Mouse (Mus musculus): Measurements from ENCODE around the gene Slc22a18. TPM values are rescaled to one million over a fixed set of nuclear protein-coding genes. Genes with fewer than 3 reads are reported as not detected.

Slc22a18 gene
- total RNA-seq (2021): under 1 TPM; 0.21 to 0.36 TPM
- long read RNA-seq, experiment 1: 0 reads
- long read RNA-seq, experiment 2: 0 reads

DNA sequence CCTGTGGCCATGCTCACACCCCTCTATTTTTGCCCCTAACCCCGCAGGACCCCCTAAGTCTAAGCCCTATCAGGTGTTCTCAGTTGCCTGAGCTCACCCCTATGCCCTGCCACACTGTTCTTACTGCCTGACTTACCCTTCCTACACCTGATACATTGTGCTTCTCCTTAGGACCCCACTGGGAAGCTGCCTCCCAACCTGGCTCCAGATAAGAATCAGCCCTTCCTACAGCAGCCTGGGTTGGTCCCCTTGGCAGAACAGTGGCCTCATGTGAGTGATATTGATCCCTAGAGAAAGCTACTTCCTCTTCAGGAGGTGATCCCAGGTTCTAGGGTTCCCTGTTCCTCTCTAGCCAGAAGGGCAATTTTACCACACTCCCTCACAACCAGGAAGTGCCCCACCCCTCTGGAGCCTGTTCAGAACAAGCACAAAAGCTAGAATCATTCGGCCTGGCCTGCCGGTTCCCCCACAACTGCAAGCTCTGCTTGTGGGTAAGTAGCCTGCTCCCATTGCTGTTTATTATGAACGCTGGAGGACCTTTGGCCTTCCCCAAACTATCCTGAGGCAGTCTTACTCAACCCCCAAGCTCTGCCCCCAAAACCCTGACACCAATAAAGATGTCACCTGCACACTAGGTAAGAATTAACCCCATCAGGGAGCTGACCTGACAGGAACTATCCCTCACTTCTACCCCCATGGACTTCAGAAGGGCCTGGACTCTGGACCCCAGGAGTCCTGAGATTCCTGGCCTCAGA lies at the start of gene Slc22a18:
Gene Slc22a18, plus strand, starts transcription at position 390 of the 755 bp plus-strand sequence.
- no peak for DNase-seq (ENCODE audit: low spot score in 2 of 2)

DNA sequence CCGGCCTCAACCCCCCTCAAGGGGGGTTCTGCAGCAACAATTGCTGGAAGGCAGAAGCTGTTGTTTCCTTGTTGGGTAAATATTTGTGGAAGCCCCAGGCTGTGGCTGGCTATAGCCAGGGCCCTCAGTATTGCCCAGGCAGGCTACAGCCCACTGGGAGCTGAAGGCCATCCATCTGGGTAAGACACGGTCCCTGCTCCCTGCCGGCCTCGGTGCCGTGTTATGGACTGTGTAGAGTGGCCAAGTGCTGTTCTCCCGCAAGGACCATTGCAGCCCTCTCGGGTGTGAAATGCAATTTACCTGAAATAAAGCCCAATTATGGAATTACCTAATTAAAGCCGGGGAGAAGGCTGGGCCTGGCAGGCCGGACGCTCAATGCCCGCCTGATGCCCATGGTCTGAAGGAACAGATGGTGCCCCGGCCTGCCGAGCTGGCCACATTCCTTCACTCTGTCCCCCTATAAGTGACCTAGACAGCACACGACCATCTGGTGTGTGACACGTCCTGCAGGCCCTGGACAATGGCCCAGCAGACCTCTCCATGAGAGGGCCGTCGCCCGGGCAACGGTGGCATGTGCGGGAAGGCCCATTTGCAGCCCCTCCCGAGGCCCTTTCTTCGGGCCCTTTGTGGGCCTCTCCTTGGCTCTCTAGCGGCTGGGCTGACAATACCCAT lies 45.3 kb upstream of the Slc22a18 start:
- no peak for DNase-seq (ENCODE audit: low spot score in 2 of 2)

DNA sequence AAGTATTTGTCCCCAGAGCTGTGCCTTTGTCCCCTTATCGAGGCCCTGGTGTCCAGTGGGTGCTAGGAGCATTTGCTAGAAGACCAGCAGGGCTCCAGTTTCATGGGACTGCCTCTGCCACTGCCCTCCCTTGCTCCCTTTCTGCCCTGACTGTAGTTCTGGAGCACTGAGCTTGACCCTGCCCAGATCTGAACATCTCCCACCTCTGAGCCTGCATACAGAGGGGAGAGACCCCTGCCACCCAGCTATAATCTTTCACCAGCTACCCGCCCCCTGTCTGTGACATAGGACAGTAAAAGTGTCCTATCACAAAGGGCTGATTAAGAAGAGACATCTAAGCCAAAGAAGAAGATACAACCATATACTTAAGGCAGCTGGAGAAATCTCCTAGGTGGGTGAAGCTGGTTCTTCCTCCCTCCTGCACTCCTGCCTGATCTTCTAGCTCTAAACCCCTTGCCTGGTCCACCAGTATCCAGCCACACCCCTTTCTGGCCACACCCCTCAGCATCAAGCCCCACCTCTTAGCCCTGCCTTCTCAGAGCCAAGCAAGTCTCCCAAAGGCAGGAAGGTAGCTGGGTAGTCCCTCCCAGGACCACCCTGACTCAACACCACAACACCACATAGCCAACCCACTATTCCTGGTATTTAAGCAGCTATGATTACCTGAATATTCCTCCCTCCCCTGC lies 44.6 kb upstream of the Slc22a18 start:
- DNase-seq (ENCODE audit: low spot score in 2 of 2): no peak

DNA sequence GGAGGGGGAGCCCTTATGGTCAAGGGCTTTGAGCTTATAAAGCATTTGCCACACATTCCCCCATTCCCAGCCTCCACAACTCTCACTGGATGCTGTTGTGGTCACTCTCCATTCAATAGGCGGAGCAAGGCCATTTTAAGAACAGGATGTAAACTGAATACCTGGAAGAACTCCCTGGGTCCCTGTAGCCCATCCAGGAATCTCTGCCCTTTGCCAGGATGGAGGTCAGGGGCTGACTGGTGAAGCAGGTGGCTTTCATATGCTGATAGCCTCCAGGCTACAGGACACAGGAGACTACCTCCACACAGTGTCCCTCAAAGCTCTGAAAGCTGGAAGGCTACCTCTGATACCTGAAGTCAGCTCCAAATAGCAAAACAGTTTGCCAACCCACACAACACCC lies 40.9 kb upstream of the Slc22a18 start:
- no peak for DNase-seq (ENCODE audit: low spot score in 2 of 2)

DNA sequence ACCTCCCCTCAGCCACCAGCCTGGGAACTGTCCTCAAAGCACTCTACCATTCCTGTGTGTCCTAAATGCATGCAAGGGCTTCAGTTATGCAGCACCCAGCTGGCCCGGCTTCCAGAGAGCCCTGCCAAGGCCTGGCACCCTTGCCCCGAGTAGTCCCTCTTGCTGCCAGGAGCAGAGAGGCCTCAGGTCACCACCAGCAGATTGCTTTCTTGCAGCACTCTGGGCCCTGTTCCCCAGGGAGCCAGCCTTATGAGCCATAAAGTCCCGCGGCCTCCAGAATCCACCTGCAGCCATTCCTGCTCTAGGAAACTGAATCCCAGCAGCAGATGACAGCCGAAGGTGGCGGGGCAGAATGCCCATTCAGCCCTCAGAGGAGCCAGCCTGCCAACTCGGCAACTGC lies 40.2 kb upstream of the Slc22a18 start:
- DNase-seq (ENCODE audit: low spot score in 2 of 2): peak in 1 of 2 experiments; percentile 55

DNA sequence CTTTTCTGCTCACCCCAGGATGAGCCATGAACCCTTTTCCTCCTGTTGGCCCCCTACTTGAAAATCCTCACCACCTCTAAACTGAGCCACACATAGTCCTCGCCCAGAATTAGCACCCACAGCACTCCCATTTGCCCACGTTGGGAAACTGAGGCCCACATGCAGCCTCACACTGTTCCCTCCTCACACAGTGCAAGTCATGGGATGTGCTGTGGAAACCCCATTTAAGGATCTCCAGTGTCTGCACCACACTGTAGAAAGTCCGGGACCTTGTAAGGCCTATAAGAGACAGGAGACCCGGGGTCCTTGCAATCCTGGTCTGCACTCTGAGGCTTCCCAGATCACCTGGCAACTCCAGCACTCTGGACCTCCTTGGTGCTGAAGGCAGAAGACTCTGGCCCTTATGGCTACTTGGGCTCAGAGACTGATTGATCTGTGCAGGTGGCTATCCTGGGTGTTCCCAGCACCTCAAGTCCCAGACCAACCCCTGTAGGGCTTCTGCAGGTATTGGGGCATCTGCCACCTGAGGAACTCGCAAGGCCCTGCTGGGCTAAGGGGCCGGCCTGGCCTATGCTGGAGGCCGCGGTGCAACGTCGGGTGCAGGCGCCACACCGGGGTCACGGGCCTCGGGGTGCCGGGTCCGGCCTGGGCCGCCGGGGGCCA lies 36.2 kb upstream of the Slc22a18 start:
- DNase-seq (ENCODE audit: low spot score in 2 of 2): no peak

DNA sequence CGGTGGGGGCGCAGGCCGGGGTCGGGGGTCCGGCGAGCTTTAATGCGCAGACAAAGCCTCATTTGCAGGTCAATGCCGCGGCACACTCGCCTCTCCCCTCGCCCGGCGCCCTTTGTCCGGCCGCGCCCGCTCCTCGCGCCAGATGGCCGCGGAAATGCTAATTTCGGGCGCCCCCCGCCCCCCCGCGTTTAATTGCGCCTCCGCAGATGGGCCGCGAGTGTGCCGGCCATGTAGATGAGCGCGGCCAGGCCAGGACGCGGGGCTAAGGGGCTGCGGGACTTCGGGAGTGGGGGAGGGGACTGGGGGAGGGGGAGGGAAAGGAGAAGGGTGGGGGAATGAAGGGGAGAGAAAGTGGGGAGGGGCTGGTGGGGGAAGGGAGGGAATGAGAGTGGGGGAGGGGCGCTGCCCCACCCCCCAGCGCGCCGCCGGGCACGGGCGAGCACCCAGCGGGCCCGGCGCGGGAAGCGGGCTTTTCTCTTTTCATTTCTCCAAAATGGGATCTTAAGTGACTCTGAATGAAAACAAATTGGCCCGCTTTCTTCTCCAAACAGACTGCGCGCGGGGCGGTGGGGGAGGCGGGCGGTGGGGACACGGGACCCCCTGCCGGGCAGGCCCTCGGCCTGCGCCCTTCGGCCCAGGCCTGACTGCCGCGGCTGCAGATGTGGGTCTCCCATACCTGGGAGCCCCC lies 35.5 kb upstream of the Slc22a18 start:
- DNase-seq (ENCODE audit: low spot score in 2 of 2): no peak

DNA sequence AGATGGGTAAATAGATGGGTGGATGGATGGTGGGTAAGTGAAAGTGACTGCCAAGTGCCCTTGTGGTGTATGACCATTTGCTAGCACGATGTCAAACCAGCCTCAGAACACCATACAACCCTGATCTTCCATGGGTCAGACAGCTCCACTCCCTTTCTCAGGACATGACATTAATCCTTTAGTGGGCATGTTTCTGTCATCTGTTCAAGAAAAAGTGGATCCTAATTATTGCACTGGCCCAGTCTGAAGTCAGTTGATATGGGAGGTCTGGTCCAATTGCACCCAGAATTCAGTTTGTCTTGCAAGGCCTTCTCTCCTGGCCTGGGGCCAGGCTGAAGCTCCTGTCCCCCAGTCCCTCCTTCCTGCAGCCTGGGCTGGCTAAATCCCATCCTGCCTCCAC lies 34.6 kb upstream of the Slc22a18 start:
- DNase-seq (ENCODE audit: low spot score in 2 of 2): no peak

DNA sequence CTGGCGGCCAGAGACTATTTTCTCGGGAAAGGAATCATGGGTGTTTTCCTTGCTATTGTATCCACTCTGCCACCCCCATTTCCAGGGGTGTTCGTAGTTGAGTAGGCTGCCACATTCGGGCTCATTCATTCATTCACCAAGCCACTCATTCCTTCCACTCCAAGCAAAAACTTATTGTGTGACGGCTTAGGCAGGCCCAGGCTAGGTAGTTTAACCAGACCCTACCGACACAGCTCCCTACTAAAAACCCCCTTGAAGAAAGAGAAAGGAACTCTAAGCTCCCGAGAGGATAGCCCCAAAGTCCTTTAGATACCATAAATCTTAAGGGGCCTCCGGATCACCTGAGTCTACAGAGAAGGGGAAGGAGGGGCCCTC lies 29.0 kb upstream of the Slc22a18 start:
- DNase-seq (ENCODE audit: low spot score in 2 of 2): no peak

DNA sequence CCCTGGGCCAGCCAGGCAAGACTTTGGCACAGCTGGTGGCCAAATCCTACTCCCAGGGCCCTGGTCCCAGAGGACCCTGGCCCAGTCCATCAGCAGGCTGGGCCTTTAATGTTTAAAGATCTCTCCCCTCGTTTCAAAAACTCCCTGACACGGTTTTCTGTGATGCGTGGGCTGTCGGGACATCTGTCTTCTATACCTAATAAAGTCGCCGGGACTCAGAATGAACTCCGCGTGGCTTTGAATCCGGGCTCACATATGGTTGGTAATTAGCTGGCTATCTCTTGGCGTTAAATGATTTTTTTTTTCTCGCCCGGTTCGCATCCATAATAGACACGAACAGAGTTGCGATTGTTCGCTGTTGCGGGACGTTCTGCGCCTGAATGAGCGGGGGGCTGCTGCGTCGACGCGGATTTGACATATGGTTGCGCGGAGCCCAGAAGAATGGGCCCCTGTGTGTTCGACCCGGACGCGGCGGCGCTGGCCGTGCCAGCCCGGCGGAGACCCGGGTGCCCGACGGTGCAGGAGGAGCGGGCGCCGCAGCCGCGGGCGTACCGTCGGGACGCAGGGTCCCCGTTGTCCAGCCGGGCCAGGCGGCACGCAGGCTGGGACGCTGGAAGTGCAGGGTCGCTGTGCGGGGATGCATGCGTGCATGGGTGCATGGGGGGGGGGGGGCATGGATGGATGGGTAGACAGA lies 28.4 kb upstream of the Slc22a18 start:
- DNase-seq (ENCODE audit: low spot score in 2 of 2): no peak

DNA sequence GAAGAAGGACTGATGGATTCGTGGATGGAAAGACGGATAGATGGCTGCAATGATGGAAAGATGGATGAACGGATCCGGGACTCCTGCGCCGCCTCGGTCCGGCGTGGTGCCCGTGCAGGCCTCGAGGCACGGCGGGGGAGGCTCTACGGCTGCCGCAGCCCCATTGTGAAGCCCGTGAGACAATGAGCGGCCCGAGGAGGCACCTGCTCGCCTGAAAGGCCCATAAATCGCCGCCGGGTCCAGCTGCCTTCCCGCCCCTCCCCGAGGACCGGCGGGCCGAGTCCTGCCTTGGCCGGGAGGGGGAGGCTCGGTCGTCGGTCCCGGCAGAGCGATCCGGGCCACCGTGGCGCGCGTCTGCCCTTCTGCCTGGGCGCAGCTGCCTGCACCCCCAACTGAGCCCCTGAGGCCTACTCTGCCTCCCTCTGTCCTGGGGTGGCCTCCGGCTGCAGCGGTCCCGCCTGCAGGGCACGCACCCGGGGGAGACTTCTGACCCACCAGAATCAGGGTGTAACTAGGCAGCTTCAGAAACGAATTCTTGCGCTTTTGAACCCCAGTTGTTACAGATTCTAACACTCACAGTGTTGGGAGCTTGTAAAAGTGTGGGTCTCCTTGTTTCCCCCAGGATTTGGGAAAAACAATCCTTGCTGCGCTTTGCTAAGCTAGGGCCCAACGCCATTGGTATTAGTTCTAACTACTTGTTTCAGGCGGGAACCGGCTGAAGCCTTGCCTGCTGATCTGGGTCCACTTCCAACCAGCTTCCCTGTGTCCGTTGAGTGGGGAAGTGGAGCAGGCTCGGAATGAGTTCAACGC lies 27.7 kb upstream of the Slc22a18 start:
- no peak for DNase-seq (ENCODE audit: low spot score in 2 of 2)

DNA sequence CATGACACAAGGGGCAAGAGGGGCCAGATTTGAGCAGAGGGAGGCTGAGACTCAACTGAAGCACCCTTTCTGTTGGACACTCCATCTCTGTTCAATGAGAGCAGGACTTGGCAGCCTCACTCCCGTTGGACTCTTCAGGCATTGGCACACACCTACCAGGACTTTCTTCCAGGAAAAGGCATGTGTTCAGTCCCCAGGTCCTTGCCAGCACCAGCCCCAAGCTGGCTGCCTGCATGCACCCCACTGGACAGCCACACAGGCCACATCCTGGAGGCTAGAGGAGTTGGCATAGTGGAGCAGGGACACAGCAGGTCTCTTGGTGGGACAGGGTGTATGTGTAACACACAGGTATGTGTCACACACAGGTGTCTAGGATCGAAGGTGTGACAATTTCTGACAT lies 26.4 kb upstream of the Slc22a18 start:
- peak in 1 of 2 experiments; percentile 47 for DNase-seq (ENCODE audit: low spot score in 2 of 2)

DNA sequence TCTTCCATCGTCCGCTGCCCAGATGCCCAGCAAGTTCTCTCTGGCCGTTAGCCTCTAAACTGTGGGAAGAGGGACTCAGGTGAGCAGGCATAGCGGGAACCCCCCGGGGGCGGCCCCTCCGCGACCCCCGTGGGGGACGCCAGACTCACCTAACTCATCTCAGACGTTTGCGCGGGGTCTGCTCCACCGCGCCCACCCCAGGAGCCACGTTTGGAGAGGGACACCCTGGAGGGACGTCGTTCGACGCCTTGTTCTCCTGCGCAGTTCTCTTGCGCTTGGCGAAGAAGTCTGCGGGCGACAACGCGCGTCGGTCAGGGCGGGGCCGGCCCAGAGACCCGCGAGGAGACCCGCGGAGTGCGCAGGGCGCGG lies 14.6 kb upstream of the Slc22a18 start:
- no peak for DNase-seq (ENCODE audit: low spot score in 2 of 2)

DNA sequence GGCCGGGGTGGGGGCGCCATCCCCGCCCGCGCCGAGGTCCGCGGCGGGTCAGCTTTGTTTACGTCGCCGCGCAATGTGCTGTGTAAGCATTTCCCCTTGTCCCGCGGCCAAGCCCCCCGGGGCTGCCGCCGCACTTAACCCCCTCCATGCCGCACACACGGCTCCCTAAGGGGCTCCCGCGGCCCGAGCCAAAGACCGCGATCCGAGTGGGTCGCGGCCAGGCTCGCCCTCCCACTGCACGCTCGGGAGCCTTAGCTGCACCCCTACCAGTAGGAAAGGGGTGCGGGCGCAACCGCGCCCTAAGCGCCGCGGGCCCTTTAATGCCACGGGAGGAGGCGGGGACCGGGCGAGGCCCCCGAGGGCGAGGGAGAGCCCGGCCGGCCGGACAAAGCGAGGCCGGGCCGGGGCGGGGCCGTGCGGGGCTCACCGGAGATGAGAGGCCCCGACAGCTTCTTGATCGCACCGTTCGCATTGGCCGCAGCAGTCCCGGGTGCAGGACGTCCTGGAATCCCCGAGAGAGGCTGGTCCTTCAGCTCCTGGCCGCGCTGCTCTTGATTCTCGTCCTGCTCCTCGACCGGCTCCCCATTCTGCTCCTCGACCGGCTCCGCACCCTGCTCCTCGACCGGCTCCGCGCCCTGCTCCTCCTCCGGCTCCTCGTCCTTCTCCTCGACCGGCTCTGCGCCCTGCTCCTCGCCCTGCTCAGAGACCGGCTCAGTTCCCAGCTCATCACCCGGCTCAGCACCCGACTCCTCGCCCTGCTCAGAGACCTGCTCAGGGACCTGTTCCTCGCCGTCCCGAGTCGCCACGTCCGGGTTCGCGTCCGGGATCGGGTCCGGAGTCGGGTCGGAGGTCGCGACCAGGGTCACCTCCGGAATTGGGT lies 14.0 kb upstream of the Slc22a18 start:
- no peak for DNase-seq (ENCODE audit: low spot score in 2 of 2)

DNA sequence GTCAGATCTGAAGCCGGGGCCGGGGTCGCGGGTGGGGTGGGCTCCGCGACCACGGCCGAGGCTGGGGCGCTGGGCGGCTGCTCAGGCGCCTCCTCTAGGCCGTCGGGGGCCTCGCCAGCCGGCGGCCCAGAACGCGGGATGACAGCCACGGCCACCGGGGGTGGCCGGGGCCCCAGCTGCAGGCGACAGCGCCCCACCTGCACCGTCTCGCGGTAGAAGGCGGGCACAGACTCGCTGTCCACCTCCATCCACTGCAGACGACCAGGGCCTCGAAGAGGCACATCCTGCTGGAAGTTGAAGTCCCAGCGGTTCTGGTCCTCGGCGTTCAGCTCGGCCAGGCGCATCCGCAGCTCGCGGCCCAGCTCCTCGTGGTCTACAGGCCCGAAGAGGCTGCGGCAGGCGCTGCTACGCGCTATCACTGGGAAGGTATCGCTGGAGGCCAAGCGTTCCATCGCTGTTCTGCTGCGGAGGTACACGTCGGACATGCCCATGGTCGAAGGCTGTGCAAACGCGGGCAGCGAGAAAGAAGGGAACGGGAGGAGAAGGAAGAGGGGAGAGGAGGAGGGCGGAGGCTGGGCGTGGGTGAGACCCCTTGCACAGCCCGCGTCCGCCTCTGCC lies 13.2 kb upstream of the Slc22a18 start:
- no peak for DNase-seq (ENCODE audit: low spot score in 2 of 2)

DNA sequence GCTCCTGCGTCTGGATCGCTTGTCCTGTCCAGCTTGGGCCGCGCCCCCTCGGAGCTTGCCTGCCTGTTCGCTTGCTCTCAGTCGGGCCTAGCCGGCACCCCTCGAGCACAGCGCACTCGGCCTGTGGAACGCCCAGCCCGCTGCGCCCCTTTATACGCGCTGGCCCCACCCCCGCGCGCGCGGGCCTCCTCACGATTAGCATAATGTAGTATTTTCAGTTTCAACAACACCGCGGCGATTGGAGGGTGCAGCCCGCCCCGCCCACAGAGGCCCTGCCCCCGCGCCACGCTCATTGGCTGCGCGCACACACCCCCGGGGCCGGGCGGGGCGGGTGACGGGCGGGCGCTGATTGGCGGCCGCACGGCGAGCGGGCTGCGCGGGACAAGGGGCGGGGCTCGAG lies 12.7 kb upstream of the Slc22a18 start, which contains the start of gene Cdkn1c:
Gene Cdkn1c, minus strand, starts transcription at position 177 of the 400 bp plus-strand sequence.
- DNase-seq (ENCODE audit: low spot score in 2 of 2): peak; percentile 58 to 84

DNA sequence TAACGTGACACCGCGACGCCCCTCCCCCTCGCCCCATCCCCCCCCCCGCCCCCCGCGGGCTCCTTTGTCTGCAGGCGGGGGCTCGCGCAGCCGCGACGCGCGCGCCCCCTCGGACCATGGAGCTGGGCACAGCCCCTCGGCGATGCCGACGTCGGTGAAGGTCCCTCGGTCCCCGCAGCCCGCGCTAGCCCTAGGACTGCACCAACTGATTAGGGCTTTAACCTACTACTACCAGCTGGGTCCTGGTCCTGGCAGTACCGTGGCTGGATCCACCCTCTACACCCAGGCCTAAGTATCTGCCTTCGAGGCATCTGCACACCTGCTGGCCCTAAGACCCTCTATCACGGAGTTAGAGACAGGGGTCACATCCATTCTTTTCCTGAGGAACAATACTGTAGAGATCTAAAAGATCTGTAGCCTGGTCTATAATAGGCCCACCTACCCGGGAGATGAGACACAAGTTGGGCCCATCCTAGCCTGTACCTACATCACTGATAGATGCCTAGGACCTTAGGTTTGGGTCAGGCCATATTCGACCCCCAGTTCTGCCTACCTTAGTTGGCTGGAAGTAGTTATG lies 12.2 kb upstream of the Slc22a18 start:
- DNase-seq (ENCODE audit: low spot score in 2 of 2): no peak

DNA sequence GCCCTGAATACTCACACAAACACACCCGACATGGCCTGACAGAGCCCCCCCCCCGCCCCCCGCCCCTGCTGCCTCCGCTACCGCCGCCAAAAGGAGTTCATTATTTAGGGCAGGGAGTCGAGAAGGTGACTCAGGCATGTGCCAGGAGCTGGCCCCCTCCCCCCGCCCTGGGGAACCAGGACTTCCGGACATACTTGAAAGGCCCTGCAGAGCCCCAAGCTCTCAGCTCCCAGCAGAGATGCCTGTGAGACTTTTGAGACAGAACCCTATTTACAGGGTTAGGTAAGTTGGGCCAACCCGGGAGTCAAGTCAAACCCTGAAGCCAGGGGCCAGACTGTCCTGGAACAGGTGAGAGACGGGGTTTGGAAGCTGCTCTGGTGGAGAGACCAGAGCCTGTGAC lies 11.6 kb upstream of the Slc22a18 start:
- DNase-seq (ENCODE audit: low spot score in 2 of 2): no peak
